Mouse (Mus musculus): ENCODE results near the gene Nhlrc4.

Gene Nhlrc4

GRCm38 (mm10) chr17:25925348-25925747 is 19.4 kb downstream of the Nhlrc4 start:
- no peak for DNase-seq (ENCODE audit: low spot score in 2 of 2)

DNA sequence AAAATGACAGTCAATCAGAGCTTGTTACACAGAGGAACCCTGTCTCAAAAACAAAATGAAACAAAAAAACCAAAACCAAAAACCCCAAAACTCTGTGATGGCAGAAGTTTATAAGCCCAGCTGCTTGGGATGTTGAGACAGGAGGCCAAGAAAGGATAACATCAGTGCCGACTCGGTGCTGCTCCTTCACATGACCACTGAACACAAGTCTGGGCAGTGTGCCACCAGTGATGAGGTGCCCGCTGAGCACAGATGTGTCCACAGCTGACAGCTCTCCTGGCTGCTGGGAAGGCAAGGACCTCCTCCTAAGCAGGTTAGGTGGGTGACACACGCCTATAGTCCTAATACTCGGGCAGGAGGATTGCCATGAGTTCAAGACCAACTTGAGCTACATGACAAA is 22.6 kb downstream of the Nhlrc4 start:
- DNase-seq (ENCODE audit: low spot score in 2 of 2), result no peak

- peak; percentile 99 to 100 for DNase-seq (ENCODE audit: low spot score in 2 of 2)
Measured at GRCm38 (mm10) chr17:25919786-25920642, 24.7 kb downstream of the Nhlrc4 start.

DNA sequence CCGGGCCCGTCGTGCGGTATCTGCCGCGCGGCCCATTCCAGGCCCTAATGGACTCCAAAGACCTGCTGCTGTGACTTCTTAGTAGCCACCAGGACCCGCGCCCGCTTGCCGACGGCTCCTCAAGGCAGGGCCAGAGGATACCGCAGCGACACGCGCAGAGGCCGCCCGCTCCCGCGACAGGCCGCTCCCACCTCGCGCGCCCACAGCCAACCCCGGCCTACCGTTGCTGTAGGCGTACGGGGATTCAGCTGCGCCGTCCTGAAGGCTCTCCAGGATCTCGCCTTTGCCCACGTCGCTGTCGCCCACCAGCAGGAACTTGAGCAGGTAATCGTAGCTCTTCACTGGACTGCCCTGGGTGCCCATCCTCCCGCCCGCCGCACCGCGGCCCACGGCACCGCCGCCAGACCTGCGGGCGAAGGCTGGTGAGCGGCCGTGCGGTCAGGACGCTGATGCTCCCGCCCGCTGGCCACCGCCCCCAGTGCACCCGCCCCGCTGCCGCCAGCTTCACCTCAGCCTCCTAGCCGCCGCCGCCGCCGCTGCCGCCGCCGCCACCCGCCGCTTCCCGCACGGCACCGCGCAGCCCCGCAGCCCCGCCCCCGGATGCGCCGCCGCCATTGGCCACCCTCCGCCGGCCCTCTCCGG is 25.5 kb downstream of the Nhlrc4 start, which contains the start of gene Rab40c:
Gene Rab40c (minus strand): TSS at position 584 of the 642 bp plus-strand sequence.
- peak; percentile 19 to 36 for DNase-seq (ENCODE audit: low spot score in 2 of 2)

- no peak for DNase-seq (ENCODE audit: low spot score in 2 of 2)
Measured at GRCm38 (mm10) chr17:25918037-25918750, 26.6 kb downstream of the Nhlrc4 start.

DNA sequence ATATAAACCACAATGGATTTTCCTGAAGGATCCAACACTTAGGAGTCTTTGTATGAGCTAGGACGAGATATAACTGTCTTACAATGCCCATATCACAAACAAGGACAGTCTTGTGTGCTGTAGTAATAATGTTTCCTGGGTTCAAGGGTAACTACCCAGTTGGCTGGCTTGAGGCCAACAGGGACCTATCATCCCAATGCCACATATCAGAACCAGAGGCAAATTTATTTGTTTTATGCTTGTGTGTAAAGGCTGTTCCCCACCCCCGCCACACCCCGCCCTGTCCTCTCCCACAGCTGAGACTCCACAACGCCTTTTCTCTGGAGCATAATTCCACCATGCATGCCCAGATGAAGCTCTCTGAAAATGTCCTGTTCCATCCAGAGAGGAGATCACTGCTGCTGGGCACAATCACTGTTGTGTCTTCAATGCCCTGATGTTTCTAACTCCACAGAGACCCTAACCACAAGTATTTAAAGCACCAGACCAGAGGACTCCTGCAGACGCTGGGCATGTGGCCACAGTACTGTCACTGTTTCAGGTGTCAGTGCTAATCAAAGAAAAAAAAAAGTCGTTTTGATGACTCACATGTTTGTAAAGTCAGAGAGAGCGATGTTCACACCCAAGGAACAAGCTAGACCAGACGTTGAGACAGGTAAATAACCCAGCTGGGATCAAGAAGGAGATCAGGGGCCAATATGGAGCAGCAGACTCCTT is 27.7 kb downstream of the Nhlrc4 start:
- DNase-seq (ENCODE audit: low spot score in 2 of 2), result no peak

GRCm38 (mm10) chr17:25914295-25914694 is 30.5 kb downstream of the Nhlrc4 start:
- DNase-seq (ENCODE audit: low spot score in 2 of 2), result no peak

GRCm38 (mm10) chr17:25913877-25914275 is 30.9 kb downstream of the Nhlrc4 start:
- DNase-seq (ENCODE audit: low spot score in 2 of 2), result no peak

- DNase-seq (ENCODE audit: low spot score in 2 of 2), result peak; percentile 35 to 47
Measured at GRCm38 (mm10) chr17:25913186-25913876, 31.4 kb downstream of the Nhlrc4 start.

DNA sequence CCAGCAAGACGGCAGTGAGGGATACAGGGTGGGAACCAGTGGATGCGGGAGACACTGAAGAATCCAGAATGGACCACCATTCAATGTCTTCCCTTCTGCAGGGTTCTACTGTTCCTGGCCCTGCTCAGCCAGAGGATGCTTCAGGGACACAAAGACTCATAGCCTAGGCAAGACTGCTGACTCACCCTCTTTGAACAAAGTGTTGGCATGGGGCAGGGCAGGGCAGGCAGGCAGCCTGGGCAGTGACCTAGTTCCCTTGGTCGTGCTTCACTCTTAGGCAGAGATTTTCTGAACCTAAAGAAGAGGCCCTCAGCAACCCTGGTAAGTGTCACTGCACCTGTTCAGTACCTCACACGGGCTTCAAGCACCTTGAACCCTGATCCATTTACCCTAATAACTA is 32.9 kb downstream of the Nhlrc4 start:
- no peak for DNase-seq (ENCODE audit: low spot score in 2 of 2)

DNA sequence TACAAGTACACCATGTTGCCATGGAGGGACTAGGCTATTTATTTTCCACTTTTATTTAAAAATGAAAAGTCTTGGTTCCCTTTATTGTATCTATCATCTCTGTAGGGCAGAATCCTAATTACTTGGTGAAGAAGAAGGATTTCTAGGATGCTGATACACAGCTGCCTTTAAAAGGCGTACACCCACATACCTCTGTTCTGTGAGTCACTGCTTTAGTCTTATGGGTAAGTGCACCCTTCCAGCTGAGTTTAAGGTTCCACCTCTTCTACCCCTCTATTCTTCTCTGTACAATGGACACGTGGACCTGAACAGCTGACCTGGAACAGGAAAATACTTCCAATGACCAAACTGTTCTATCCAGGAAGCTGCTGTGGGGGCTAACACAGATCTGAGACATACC is 37.1 kb downstream of the Nhlrc4 start:
- no peak for DNase-seq (ENCODE audit: low spot score in 2 of 2)

DNA sequence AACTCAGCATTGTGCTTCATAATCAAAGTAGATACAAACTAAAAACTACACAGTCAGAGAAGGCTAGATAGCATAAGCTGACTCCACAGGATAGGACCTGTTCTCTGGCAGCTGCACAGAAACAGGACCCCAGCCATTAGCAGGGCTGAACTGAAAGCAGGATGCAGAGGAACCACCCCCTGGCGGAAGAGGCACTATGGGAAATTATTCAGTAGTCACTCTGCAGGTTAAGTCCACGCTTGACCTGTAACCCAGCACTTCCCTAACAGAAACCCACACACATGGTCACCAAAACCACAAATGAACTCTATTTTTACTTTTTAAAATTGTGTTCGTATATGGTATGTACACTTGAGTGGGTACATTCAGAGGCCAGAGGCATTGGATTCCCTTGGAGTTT is 41.7 kb downstream of the Nhlrc4 start:
- DNase-seq (ENCODE audit: low spot score in 2 of 2), result no peak

- DNase-seq (ENCODE audit: low spot score in 2 of 2), result no peak
Measured at GRCm38 (mm10) chr17:25900193-25900592, 44.6 kb downstream of the Nhlrc4 start.

GRCm38 (mm10) chr17:25895891-25896290 is 48.9 kb downstream of the Nhlrc4 start:
- no peak for DNase-seq (ENCODE audit: low spot score in 2 of 2)

DNA sequence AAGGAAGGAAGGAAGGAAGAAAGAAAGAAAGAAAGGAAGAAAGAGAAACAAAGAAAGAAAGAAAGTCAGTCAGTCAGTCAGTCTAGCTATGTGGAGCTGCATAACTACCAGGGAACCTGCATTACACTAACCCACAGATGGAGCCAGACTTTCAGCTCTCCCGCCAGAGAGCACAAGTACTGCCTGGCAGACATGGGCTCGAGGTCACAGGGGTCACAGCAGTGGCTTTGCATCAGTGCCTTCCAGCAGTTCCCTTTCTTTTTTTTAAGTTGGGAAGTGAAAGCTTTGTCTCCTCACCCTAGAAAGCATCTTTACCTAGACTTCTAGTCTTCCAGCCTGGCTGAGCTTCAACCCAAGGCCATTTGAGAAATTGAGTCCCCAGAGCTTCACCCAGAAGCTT is 49.3 kb downstream of the Nhlrc4 start:
- no peak for DNase-seq (ENCODE audit: low spot score in 2 of 2)

DNA sequence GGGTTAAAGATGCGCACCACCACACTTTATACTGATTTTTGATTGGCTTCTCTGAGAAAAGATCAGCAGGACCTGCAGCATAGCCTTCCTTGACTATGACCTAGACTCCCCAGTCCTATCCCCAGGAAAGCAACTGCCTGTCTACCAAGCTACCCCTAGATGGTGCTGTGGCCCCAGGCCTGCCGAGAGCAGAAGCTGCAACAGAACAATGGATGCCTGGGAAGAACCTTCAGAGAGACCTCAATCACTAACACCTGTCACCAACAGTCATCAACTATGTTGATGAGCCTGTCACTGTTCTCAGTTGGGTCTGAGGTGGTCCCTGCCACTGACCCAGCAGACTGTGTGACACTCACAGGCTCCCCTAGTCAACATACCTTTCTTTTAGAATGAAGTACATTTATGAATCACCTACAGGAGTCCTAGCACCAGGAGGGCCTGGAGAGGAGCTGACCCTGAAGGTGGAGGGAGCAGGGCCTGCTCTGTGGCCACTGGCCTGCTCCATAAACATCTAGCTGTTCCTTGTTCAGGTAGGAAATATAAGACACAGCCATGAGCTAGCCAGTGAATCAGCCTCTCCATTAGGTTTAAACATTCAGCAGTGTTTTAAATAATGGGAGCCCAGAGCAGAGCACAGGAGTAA is 50.7 kb downstream of the Nhlrc4 start:
- peak in 1 of 2 experiments; percentile 56 for DNase-seq (ENCODE audit: low spot score in 2 of 2)
